Mouse (Mus musculus) erythroblast, embryonic 14.5 days (primary cell): ENCODE results near the gene Cdc20.

ENCODE experiments used
- GATA1 ChIP-seq: IDR thresholded peaks from 2 replicates; pipeline ENCODE4 v1.6.1; 2012; ENCODE audit warnings: low read length, inconsistent platforms, mixed read lengths
- TAL1 ChIP-seq: IDR thresholded peaks from 3 replicates; pipeline ENCODE4 v1.6.1; 2012; ENCODE audit warnings: low read length, inconsistent platforms, mixed read lengths

DNA sequence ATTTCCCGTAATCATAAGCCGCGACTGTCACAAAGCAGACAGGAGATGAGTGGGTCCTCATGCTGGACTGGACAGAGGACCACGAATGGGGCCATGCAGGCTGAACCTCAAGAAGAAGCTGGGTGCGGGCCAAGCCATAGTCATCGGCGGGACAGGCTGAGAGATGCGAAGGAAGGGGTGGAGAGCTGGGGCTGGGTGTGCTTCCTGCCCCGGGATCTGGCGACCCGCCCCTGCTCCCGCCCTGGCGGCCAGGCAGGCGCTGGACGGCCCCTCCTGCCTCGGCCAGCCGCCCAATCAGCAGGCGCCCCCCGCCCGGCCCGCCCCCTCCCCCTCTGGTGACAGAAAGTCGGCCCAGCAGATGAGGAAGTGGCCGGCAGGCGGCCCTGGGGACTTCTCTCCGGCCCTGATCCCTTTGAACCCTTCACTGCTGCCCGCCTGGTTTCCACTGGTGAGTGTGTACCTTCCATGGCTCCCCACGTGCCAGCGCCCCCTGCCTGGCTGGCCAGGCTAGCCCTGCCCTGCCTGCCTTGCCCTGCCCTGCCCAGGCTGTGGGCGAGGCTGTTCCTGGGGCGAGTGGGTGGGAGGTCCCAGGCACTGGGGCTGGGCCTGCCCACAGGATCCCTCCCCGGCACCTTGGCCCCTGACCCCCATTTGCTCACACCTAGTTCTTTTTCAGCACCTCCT, 9.2 kb downstream of the Cdc20 start, which contains the start of gene Elovl1:
- TF ChIP-seq GATA1 = no peak
- TF ChIP-seq TAL1 = no peak
